Mouse (Mus musculus) CH12.LX (cell line): ENCODE measurements at regions not wholly inside any gene's neighbourhood (a gene's known extent, or its start where the extent isn't known, plus 50 kb on each side); places are given as distances from the start of the nearest gene placed in this dataset.

ENCODE experiments used
- KAT2A ChIP-seq: IDR thresholded peaks from 2 replicates; pipeline ENCODE4 v1.6.1; 2012; ENCODE audit warnings: low read length, improper control_type of control experiment, inconsistent platforms; ENCODE audit not compliant: insufficient replicate concordance
- MAX ChIP-seq: IDR thresholded peaks from 2 replicates; pipeline ENCODE4 v1.6.1; 2011; ENCODE audit warnings: low read length, improper control_type of control experiment

DNA sequence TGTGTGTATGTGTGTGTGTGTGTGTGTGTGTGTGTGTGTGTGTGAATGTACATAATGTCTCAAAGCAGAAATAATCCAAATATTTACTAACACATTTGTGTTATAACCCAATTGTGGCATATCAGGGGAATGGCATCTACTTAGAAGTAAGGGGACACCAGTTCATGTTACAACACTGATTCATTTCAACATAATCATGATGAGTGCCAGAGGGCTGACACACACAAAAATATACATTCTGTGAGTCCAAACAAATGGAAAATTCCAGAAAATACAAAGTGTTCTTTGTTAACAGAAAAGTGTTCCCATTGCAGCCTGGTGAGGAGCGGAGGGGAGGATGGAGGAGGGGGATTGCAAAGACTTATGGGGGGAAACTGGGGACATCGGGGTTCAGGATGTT lies 648.9 kb upstream of the Fam160b2 start:
- TF ChIP-seq KAT2A: no peak
- no peak for TF ChIP-seq MAX
